Mouse (Mus musculus) lung, postnatal 0 days (tissue): ENCODE measurements at regions not wholly inside any gene's neighbourhood (a gene's known extent, or its start where the extent isn't known, plus 50 kb on each side); places are given as distances from the start of the nearest gene placed in this dataset.
"Not testable (repeated sequence)": the region's sequence is repeated elsewhere in the genome, so short reads cannot be mapped to it uniquely, and the experiment has no call there.

Source experiments
- CTCF ChIP-seq: IDR thresholded peaks from 2 replicates; pipeline ENCODE4 v1.5.1; 2016; ENCODE audit warnings: antibody characterized with exemption, mild to moderate bottlenecking
- EP300 ChIP-seq: IDR thresholded peaks from 2 replicates; pipeline ENCODE4 v1.6.1; 2016; ENCODE audit warnings: antibody characterized with exemption, mild to moderate bottlenecking, control low read depth

DNA sequence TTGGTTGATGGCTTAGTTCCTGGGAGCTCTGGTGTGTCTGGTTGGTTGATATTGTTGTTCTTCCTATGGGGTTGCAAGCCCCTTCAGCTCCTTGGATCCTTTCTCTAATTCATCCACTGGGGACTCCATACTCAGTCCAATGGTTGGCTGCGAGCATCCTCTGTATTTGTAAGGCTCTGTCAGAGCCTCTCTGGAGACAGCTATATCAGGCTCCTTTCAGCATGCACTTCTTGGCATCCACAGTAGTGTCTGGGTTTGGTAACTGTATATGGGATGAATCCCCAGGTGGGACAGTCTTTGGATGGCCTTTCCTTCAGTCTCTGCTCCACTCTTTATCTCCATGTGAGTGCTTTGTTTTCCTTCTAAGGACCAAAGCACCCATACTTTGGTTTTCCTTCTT lies 55.9 kb upstream of the Ranbp6 start:
- TF ChIP-seq CTCF, EP300: not testable (repeated sequence)
